Mouse (Mus musculus) bone marrow, adult 2 months (tissue): ENCODE measurements around the gene Mars2.

Experiments
- CTCF ChIP-seq: fragments of 200-500 bp; IDR thresholded peaks from 2 replicates; pipeline ENCODE4 v1.5.1; 2011; ENCODE audit warnings: low read length, control low read depth; ENCODE audit not compliant: control insufficient read depth, insufficient read depth
- POLR2A ChIP-seq: fragments of 200-500 bp; IDR thresholded peaks from 2 replicates; pipeline ENCODE4 v1.6.1; 2011; ENCODE audit warnings: low read depth, mild to moderate bottlenecking, control low read depth, low read length, borderline replicate concordance; ENCODE audit not compliant: control insufficient read depth

DNA sequence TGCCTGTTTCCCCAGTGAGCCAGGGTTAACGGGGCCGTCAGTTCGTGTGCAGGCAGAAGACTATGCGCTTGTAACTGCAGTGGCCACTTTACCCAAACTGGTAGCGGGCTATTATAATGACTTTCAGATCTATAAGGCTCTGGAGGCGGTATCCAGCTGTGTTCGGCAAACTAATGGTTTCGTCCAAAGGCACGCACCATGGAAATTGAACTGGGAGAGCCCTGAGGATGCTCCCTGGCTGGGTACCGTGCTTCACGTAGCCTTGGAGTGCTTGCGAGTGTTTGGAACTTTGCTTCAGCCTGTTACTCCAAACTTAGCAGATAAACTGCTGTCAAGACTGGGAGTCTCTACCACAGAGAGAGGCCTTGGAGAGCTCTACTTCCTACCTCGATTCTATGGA lies 1.5 kb downstream of the Mars2 start:
- TF ChIP-seq CTCF (no peak), POLR2A (no peak)
